Mouse (Mus musculus): ENCODE measurements at regions not wholly inside any gene's neighbourhood (a gene's known extent, or its start where the extent isn't known, plus 50 kb on each side); places are given as distances from the start of the nearest gene placed in this dataset.
A peak's percentile ranks its signal among the peaks of the same experiment; 100 is the strongest.
"Not testable (repeated sequence)": the region's sequence is repeated elsewhere in the genome, so short reads cannot be mapped to it uniquely, and the experiment has no call there.

DNA sequence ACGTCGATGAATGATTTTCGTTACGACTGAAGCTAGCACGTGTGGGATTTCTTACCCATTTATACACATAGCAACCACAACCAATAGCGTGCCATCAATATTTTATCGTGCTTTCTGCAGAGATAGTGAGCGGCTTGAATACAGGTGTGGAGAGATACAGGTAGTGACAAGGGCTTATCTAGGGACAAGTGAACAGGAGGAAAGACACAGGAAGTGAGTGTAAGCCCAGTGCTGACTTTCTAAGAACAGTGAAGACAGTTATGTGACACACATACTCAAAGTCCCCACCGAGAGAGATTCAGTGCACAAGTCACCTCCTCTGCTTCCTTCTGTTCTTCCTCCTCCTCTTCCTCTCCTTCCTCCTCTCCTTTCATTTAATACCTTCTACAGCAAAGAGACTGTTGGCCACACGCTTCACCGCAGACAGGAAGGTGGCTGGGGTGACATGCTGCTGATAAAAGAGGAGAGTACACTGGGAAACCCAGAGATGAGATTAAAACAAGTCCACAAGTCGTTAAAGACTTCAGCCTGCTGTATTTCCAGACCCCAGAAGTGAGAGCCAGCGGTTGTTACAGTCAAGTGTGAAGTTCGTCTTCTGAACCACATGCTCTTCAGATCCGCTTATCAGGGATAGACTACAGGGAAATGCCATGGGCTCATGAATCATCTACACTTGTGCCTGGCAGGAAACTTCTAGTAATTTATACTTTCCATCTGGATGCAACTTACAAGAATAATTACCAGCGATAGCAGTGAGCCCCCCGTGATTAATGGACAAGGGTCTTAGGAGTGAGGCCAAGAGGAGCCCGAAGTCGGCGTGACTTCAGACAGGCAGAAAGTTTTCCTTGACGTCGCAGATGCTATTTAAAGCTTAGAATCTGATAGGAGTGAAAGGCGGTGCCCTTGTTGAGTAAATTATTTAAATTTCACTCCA is 180.5 kb downstream of the Gxylt1 start:
- DNase-seq = no peak

DNA sequence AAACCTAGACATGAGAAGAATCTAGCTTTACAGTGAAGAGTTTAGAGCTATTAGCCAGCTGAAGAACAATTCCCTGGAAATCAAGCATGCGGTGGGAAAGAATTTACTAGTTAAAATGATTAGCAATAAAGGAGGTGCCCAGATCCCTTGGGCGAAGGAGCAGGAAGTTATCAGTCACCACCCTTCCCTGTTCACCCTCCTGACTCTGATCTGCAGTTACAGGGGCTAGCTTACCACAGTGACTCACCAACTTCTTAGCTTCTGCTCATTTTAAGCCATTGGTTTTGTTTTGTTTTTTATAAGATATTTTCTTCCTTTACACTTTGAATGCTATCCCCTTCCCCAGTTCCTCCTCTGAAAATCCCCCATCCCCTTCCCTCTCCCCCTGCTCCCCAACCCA is 183.6 kb downstream of the Gxylt1 start:
- no peak for DNase-seq

DNA sequence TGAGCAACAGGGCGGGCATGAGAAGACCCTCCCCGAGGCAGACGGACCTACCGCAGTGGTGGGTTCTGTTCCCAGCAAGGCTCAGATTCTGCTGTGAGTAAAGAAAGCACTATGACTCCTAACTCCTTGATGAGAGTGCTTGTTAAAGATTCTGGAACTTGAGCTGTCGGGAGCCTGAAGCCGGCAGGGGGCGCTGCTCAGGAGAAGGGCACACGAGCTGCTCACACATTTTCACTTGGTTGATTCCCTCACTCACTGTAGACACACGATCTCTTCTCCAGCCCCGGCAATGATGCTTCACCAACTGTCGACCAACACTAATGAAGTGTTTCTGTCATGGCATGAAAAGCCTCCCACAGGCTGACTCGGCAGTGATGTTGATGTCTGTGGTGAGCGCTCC is 185.6 kb downstream of the Gxylt1 start:
- DNase-seq = peak; percentile 18

DNA sequence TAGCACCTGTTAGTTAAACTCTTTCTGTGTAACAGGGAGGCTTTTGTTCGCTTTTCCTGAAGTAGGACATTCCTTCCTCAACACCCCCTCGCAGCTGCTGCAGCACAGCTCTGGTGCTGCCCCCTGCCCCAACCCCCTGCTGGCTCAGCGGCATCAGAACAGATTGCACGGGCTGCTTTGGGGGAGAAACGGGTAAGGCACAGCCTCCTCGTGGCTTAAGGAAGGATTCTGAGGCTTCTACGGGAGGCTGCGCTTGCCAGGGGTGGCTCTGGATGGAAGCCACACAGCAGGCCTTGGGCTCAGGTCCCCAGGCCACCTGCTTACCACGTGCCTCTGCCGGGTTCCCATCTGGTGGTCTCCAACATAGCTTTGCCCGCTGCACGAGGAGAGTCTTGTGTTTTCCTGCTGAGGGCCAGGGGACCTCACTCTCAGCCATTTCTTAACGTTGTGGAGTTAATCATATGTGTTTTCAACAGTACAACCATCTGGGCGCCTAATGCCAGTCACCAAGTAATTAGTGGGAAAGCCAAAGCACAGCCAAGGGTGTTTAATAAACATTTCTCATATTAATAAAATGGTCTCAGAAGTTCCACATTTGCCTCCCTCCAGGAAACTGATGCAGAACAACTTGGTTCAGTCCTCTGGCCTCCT is 189.9 kb downstream of the Gxylt1 start:
- DNase-seq = no peak

DNA sequence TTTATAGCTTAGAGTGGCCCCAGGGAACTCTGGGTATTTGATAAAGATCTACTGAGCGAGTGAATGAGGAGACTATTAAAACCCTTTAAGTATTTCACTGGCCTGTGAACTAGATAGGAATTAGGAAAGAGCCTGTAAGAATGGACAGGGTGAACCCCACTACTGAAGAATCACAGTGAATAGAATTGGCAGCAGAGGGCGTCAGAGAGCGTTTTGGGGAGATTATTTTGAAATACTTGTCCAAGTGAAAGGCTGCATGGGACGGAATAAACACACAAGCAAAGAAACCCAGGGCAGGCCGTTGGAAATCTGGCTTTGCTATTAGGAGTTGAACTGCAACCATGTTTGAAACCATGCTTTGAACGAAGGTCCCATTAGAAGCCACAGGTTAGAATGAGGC is 200.9 kb downstream of the Gxylt1 start:
- no peak for DNase-seq

DNA sequence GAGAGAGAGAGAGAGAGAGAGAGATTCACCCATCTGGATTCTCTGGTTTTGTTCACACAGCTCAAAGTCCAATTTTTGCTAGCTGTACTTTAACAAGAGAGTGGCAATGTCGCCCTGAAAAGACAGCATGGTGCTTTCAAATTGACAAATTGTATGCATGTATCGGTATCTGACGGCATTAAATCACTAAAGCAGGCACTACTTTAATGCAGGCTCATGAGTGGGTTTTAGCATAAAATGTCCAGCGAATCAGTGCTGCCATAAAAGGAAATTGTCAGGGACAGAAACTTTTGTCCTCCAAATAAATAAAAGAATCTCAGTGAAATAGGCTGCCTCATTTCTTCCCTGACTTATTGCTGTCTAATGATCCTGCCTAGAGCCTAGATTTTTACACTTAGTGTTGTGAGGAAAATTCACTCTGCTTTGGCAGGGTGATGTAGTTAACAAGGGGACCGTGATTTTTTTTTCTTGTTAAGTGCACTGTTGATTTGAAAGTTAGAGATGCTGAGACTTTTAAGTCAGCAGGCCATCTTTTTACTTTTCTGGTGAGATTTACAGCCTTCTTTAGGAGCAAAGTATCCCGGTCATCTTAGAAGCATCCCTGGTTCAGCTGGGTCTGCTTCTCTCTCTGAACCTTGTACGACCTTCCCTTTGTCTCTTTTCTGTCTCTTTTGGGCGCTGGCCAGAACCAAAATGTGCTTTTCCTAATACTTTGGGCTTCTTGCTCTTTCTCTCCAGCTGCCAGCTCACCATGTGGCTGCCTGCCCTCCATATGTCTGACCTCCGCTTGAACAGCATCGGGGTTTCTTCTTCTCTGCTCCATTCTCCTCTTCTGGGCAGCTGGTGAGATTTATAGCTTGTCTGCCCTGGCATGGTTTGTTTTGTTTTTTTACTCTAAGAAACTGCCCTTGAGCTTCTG is 212.5 kb downstream of the Gxylt1 start:
- no peak for DNase-seq

DNA sequence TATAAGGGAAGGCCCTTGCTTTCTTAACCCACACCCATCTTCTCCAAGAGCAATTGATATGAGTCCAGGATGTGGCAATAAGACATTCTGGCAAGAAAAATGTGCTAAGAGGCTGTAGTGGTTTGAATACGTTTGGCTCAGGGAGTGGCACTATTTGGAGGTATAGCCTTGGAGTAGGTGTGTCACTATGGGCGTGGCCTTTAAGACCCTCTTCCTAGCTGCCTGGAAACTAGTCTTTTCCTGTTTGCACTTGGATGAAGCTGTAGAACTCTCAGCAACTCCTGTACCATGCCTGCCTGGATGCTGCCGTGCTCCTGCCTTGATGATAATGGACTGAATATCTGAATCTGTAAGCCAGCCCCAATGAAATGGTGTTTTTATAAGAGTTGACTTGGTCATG is 221.5 kb downstream of the Gxylt1 start:
- DNase-seq = no peak

DNA sequence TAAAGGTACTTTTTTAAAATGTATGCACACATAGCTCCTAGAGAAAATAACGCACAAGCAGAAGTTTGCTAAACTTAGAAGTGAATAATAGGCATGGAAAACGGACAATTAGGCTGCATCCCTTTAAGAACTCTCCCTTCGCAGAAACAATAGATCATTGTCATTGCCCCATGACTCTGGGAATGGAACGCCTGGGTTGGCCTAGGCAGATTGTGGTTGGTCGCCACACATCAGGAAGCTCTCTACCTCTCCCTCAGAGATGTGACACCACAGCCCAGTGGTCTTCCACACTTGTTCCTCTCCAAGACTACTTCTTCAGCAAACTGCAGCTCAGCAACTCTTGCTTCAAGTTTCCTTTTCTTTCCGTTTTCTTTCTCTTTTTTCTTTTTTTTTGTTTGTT is 247.8 kb downstream of the Gxylt1 start:
- DNase-seq = no peak

DNA sequence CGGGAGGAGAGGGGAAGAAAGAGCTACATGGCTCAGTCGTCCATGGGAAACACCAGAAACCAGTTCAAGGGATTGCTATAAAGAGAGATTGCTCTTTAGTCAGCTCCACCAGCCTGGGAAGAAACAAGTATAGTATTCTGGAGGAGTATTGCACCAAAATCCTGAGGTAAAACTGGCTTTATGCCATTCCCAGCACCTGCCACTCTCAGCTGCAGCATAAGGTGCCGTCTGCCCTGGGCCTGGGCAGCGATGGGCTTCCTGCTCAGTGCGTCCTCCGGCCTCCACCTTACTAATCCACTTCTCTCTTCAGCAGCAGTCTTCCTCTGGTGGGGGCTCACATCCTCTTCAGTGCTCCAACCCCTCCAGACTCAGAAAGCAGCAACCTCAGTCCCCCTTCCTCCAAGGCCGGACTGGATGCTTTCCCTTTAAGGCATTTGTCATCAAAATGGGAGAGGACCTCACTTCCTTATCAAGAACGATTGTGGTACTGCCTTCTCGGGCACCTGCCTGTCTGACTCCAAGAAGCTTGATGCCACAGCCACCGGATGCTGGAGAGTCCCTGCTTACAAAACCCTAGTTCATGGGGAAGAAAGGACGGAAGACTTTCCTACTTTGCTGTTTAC is 248.4 kb downstream of the Gxylt1 start:
- no peak for DNase-seq

DNA sequence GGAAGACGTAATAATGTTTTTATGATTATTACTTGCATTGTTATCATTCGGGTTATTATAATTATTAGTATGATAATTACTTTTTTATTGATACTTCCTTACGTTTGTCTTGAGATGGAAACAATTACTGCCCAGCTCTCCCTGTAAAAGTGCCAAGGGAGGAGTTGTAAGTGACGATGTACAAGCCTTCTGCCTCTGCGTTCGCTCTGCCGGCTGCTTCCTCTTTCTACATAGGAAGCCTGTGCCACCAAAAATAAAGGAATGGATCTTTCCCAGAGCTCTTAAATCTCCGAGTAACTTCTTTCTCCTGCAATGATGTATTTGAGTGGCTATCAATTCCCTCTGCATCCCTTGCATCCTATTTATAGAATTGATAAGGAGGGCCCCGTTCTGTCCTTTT is 249.2 kb downstream of the Gxylt1 start:
- no peak for DNase-seq

DNA sequence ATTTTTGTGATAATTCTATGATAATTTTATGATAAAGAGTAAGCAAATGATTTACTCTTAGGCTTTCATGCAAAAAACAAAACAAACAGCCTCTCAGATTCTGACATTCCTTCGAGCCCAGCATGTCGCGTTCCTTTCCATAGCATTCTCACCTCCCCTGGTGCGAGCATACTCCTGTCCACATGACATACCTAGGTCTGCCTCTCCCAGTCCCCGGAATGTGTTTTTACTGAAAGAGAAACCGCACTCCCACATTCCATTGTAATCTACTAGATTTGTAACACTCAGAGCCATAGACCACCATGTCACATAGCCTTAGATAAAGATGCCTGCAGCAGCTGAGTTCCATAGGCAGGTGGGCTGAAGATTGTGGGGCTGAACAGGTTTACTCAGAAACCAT is 250.8 kb downstream of the Gxylt1 start:
- DNase-seq = no peak

DNA sequence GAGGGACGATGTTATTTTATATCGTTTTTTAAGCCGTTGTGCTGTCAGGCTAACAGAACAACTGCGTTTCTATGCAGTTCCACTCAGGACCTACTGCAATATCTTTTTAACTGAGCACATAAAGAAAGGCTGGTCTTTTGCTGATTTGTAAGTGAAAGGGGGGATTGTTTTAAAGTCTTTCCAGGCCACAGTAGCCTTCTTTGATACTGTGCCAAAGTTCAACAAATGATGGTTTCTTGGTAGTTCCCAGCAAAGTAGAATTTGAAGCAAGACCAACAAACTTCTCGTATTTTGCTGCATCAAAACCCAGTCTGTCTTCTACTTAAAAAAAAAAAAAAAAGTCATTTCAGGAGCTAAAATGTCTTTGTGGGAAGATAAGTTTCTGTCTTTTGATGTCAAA is 263.8 kb downstream of the Gxylt1 start:
- no peak for DNase-seq

DNA sequence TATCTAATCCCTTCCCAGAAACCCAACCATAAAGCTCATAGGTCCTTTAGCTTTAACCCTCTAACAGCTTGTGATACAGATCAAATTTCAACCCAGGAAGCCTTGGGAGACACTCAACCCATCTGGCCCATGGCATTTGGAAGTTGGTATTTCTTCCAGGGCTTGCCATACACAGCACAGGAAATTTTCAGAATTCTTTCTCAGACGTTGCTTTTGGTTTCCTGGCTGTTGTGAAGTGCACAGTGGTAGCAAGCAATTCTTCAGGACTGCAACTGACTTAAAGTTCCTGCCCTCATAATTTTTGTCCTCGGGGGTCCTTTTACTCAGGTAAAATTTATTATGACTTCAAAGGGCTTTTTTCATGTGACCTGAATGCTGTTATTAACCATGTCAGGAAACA is 264.4 kb downstream of the Gxylt1 start:
- no peak for DNase-seq

DNA sequence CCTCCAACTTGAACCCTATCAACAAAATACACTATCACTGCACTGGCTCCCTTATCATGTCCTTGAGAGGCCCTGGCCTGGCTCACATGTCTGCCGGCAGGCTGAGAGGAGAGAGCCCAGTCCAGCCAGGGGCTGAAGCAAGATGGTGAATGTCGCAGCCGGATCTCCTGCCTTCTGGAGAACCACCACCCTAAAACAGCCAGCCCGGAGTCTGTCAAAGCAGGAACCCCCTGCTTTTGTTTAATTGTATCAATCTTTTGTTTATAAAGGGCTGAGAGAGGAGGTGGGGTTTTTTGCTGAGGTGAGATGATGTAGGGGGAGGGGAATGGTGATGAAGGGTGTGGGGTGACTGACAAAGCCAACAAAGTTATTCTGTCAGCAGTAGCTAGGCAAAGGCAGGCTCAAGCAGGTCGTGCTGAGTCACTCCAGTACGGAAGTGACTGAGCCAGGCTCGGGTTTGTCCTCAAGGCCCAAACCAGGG is 269.2 kb downstream of the Gxylt1 start:
- no peak for DNase-seq

DNA sequence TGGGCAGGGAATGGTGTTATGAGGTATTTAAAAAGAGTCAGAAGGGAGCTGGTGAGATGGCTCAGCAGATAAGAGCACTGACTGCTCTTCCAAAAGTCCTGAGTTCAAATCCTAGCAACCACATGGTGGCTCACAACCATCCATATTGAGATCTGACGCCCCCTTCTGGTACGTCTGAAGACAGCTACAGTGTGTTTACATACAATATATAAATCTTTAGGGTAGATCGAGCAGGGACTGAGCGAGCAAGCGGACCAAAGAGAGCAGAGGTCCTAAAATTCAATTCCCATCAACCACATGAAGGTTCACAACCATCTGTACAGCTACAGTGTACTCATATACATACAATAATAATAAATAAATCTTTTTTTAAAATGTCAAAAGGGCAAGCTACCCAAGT is 269.8 kb downstream of the Gxylt1 start:
- not testable (repeated sequence) for DNase-seq

DNA sequence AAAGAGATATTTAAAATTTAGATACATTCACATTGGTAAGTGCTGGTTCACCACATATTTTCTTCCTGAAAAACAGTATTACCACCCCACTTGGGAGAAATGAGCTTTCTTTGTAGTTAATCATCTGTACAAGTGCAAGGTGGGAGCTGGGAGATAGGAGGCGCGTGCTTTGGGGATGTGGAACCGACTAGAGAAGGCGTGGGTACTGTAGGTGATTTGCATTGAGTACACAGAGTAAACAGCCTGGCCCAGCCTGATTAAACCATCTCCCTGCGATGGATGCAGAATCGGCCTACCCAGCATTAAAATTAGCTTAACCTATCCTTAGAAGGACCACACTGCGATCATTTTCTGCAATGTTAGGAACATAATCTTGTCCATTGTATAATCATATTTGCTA is 270.4 kb downstream of the Gxylt1 start:
- DNase-seq = no peak

DNA sequence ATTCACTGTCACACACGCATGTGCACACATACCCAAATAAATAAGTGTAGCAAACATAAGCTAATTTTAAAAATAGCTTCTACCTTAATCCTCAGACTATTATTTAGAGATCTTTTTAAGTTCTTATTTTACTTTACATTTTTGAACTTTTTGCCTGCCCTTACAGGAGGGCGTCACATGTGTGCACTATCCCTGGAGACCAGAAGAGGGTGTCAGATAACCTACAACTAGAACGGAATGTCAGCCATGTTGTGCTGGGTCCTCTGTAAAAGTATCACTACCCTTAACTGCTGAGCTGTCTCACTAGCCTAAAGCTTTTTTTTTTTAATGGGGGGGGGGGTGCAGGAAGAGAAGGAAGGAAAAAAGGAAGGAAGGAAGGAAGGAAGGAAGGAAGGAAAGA is 271.7 kb downstream of the Gxylt1 start:
- no peak for DNase-seq

DNA sequence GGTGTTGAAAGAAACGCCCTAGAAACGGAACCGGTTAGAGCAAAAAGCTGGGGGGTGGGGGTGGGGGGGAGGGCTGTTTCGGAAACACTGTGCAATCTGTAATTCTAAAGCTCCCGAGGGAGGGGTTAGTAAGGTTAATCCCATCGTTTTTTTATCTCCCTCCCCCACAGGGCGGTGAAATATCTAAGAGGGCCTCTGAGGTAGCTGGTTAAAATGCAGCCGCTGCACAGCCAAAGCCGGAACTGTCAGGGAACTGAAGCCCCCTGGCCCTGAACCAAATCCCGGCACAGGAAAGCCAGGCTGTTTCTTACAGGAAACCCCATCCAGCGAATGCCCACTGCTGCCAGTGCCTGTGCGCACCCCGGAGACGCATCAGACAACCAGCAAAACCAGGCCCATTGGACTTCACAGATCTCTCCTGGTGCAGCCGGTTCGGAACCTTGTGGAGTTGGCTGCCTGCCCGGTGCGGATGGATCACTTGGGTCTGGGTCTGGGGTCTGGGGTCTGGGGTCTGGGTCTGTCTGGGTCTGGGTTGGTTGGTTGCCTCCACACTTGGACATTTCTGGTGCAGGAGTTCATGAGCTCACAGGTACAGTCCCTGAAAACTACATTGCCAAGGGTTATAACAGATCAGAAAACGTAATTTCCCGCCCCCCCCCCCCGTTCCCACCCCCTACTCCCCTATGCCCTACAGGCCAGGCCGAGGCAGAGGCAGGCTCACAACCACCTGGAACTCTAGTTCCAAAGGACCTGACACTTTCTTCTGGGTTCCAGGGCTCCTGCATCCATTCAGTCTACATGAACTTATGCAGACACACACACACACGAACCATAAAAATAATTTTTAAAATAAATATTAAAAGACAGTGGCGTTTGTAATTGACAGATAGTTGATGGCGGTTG is 272.7 kb downstream of the Gxylt1 start:
- DNase-seq = no peak

DNA sequence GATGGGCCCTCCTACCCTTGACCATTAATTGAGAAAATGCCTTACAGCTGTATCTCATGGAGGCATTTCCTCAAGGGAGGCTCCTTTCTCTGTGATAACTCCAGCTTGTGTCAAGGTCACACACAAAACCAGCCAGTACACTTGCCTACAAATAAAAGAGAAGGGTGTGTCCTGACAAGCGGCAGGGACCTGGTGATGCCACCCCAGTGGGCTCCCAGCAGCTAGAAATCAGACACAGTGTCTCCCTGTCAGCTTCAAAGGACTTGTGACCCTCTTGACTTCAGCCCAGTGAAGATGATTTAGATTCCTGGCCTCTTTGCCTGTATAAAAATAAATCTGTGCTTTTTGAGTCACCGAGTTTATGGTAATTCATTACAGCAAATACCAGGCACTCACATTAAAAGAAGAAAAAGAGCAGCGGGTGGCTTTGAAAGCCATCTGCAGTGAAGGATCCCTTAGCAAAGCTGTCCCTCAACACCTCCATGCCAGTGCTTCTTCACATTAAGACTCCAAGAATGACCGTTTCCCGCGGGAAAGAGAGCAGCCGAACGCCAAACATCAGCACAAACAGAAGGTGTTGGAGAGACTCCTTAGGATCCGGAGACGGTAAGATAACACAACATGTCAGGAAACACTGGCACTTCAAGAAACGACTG is 273.5 kb downstream of the Gxylt1 start:
- no peak for DNase-seq

DNA sequence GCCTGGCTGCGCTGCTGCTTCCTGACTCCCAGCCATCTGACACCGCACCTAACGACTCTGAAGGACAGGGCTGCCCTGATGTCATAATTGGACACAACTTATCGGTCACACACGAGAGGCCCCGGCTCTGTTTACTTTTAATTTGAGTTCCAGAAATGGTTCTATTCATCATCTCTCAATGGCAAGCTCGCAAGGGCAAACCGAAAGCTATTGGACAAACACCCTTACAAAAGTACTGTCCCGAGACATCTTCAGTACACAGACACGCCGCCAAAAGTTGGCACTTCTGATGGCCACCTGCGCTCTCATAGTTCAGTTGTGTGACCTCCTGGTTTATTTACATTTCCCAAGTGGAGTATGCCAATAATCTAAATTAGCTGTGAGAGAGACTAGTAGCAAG is 274.9 kb downstream of the Gxylt1 start:
- no peak for DNase-seq

DNA sequence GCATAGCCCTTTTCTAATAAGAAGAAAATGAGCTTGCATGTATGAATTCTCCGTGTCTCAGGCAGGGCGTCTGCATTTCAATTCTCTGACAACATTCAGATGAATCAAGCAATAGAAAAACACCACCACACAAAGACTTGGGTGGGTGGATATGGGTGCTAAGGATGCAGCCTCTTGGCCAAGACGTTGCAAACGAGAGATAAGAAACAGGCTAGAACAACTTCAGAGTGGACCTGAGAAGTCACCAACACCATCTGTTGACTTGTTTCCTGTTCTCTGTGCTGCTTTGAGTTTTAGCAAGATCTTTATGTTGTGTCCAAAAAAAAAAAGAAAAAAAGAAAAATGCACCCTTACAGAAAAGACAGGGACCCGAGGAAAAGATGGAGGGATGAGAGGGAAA is 277.0 kb downstream of the Gxylt1 start:
- no peak for DNase-seq
